In the genomic region with DNA sequence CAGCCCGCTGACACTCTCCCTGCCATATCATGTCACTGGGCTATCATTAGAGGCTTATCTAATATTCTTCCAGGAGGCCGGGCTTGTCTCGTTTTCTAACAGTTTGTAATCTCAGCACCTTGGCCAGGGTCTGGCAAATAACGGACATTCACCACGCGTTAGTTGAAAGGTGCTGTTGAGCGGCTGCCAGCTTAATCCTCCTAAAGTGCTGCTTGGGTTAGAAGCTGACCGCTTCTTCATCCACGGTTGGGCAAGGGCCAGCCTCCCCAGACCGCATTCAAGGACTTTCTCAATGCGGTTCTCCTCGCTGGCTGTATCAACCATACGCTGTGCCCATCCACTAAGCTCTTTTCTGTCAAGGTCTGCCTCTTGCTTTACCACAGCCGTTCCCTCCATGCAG, we compare ENCODE assay signal across 18 mouse cellular contexts. TPM values are rescaled to one million over a fixed set of nuclear protein-coding genes. Genes with fewer than 3 reads are reported as not detected.
DNase-seq lines count a peak whose midpoint lies in the region; ATAC-seq and TF ChIP-seq lines count a peak whose summit lies in the region.
"Had no signal": no experiment of that assay in that cellular context is flagged by ENCODE, and none has a peak within 500 bp of the region (broad histone marks: within the 10 kb centered on the region; RNA-seq: fewer than 3 reads in every experiment).

No protein-coding gene starts in this region.

- TF ChIP-seq POLR2A in heart, adult 2 months (IDR thresholded peaks at IDR 0.05; ENCODE audit: insufficient read depth, low read depth, low read length): no peak

- H3K36me3 ChIP-seq in heart, embryonic 16.5 days (ENCODE audit: control insufficient read depth, insufficient read depth): no peaks in the 10 kb centered on the region
- H3K36me3 ChIP-seq in heart, adult 2 months (ENCODE audit: control insufficient read depth, insufficient read depth, low read length): no peaks in the 10 kb centered on the region
- H3K36me3 ChIP-seq in embryonic facial prominence, embryonic 10.5 days (replicated peaks): no peaks in the 10 kb centered on the region
- H3K36me3 ChIP-seq: embryonic facial prominence, embryonic 12.5 days; forebrain, embryonic 15.5 days; hindbrain, embryonic 10.5 days; intestine, embryonic 15.5 days had no signal

- H3K27ac ChIP-seq in heart, embryonic 16.5 days (ENCODE audit: low read length): no peak overlapping the region
- no peak overlapping the region for H3K27ac ChIP-seq in heart, adult 2 months
- H3K27ac ChIP-seq in embryonic facial prominence, embryonic 10.5 days (replicated peaks): no peak overlapping the region
- H3K27ac ChIP-seq: embryonic facial prominence, embryonic 12.5 days; forebrain, embryonic 15.5 days; hindbrain, embryonic 10.5 days; hindbrain, embryonic 14.5 days; intestine, embryonic 15.5 days had no signal

- no peak for DNase-seq in heart, adult 2 months
- peak; percentile 13 for DNase-seq in lung, postnatal 36 days
- DNase-seq in lung, postnatal 14 days: no peak
- DNase-seq in ZHBTc4 (ENCODE audit: low read depth, low spot score): peak; percentile 10
- DNase-seq in embryonic facial prominence, embryonic 10.5 days (ENCODE audit: low spot score): no peak
- DNase-seq: adrenal gland, postnatal 14 days; cerebellum, adult 18-20 months; cerebellum, adult 9-11 months; embryo, embryonic 11 days; gastrocnemius, postnatal 36 days; heart, postnatal 14 days had no signal

- H3K4me1 ChIP-seq in heart, embryonic 16.5 days (ENCODE audit: control insufficient read depth, insufficient read depth, low read length): peaks cover 16% of the 10 kb centered on the region
- peaks cover 4% of the 10 kb centered on the region for H3K4me1 ChIP-seq in heart, adult 2 months (ENCODE audit: control insufficient read depth, insufficient read depth, low read length)
- H3K4me1 ChIP-seq in embryonic facial prominence, embryonic 10.5 days: peaks cover 32% of the 10 kb centered on the region

- WGBS in heart, embryonic 16.5 days: 15% methylated on average over 14 of the region's 14 CpGs
- WGBS in heart, adult 2 months: 20% methylated on average over 14 of the region's 14 CpGs
- 24% methylated on average over 14 of the region's 14 CpGs for WGBS in embryonic facial prominence, embryonic 10.5 days

- peaks cover 5% of the 10 kb centered on the region; the same call in 1 of the 2 replicates for H3K9me3 ChIP-seq in heart, embryonic 16.5 days (replicated peaks; ENCODE audit: control insufficient read depth, low read length)
- peaks cover 4% of the 10 kb centered on the region; the same call in 1 of the 2 replicates for H3K9me3 ChIP-seq in embryonic facial prominence, embryonic 10.5 days
- H3K9me3 ChIP-seq: forebrain, embryonic 15.5 days; intestine, embryonic 15.5 days had no signal

- TF ChIP-seq CTCF in heart, adult 2 months (IDR thresholded peaks at IDR 0.05): no peak

- no peak overlapping the region for H3K4me3 ChIP-seq in heart, embryonic 16.5 days (ENCODE audit: low read length)
- H3K4me3 ChIP-seq in heart, adult 2 months: no peak overlapping the region
- no peak overlapping the region for H3K4me3 ChIP-seq in embryonic facial prominence, embryonic 10.5 days
- H3K4me3 ChIP-seq: embryonic facial prominence, embryonic 12.5 days; forebrain, embryonic 15.5 days; hindbrain, embryonic 10.5 days; intestine, embryonic 15.5 days had no signal

- intact Hi-C loops in heart, adult 2 months (cut with DNase I): no loop called here

- no peak for TF ChIP-seq EP300 in heart, adult 2 months (IDR thresholded peaks at IDR 0.05; ENCODE audit: insufficient read depth, low read depth, low read length)

- H3K4me2 ChIP-seq in heart, embryonic 16.5 days (ENCODE audit: low read depth, low read length): no peak overlapping the region; the same call in 1 of the 2 replicates
- H3K4me2 ChIP-seq: embryonic facial prominence, embryonic 12.5 days; forebrain, embryonic 15.5 days; hindbrain, embryonic 14.5 days; intestine, embryonic 15.5 days had no signal

- H3K27me3 ChIP-seq in heart, embryonic 16.5 days (ENCODE audit: control insufficient read depth, insufficient read depth, low read length): peaks cover 50% of the 10 kb centered on the region
- H3K27me3 ChIP-seq in heart, adult 2 months (ENCODE audit: control insufficient read depth, insufficient read depth, low read length): no peaks in the 10 kb centered on the region
- peaks cover 73% of the 10 kb centered on the region for H3K27me3 ChIP-seq in embryonic facial prominence, embryonic 10.5 days (replicated peaks; ENCODE audit: low read depth, poor library complexity, severe bottlenecking)
- H3K27me3 ChIP-seq: forebrain, embryonic 15.5 days had no signal

- 0 out of 2 replicates have a peak, but pooled peaks have one; percentile 13 for ATAC-seq in heart, embryonic 16.5 days (replicated peaks; ENCODE audit: extremely low read depth, insufficient read depth, low FRiP score)
- ATAC-seq: activated CD4-positive, CD25-positive, alpha-beta regulatory T cell, adult 4 months; forebrain, embryonic 15.5 days; intestine, embryonic 15.5 days had no signal

- H3K9ac ChIP-seq in heart, embryonic 16.5 days (ENCODE audit: low read length): no peak overlapping the region
- H3K9ac ChIP-seq in heart, adult 2 months (ENCODE audit: low read depth, low read length): no peak overlapping the region
- H3K9ac ChIP-seq: embryonic facial prominence, embryonic 12.5 days; forebrain, embryonic 15.5 days; hindbrain, embryonic 14.5 days; intestine, embryonic 15.5 days had no signal

- no peaks in the 10 kb centered on the region for H3K79me2 ChIP-seq in heart, adult 2 months (replicated peaks; ENCODE audit: control insufficient read depth, insufficient read depth, low read length)

RNA-seq across cellular contexts. Expression of gene Rhbdl3, which starts 4.9 kb away (rescaled TPM):
- polyA plus RNA-seq in heart, embryonic 16.5 days (2015; fragmentation: Nextera tagmentation; extraction: Ambion mirVana): 1.9 and 3.1 TPM in 2 replicates
- total RNA-seq in heart, adult 2 months (2021): 10 to 100 TPM in 1 of 2 experiments, 1 to 10 TPM in 1; 6.8 to 11.1 TPM
- 9.4 and 12.6 TPM in 2 replicates for polyA plus RNA-seq in heart, adult 2 months (2012; rRNA removed)
- 2.1 and 3.7 TPM in 2 replicates for polyA plus RNA-seq in embryonic facial prominence, embryonic 10.5 days (2016; fragmentation: Nextera tagmentation; extraction: Ambion mirVana)

Comparison
In these comparisons a context has a peak if more than half of its experiments do, and no peak if none do; other contexts are left out.
1. DNase-seq: peak in lung, postnatal 36 days (single experiment) and ZHBTc4 (single experiment); none in heart, adult 2 months (0 of 2), lung, postnatal 14 days (single experiment) and embryonic facial prominence, embryonic 10.5 days (single experiment).